Mouse (Mus musculus): ENCODE data around the gene Olfr1370.

DNA sequence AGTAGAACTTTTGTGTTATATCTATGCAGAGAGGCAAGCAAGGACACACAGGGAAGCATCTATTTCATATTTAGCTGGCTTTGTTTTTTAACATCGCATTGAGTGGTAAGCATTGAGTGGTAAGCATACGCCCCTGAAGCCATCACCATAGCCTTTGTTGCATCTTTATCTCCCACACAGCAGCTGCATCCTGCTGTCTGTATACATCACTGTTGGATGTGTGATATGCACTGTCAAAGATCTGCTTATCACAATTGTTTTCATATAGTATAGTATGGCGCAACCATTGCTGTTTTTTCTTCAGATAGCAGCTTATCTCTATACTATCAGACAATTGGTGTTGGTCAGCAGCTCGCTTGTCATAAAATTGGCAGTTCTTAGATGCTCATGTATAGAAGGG lies 39.4 kb upstream of the Olfr1370 start:
- TF ChIP-seq CTCF (IDR thresholded peaks at IDR 0.05; ENCODE audit: low read depth, low read length) (no peak), POLR2A (IDR thresholded peaks at IDR 0.05; ENCODE audit: extremely low read depth, insufficient read depth, low read length) (no peak)

All from liver, adult 2 months (tissue).